Mouse (Mus musculus) kidney, postnatal 25 days (tissue): ENCODE data around the gene Grsf1.

ENCODE experiments used
- DNase-seq, 2 experiments: peaks; one replicate each; pipeline ENCODE4 v3.0.0; 2021; ENCODE audit warnings: mixed read lengths in 2 of 2

Gene Grsf1

GRCm38 (mm10) chr5:88675443-88676387, at the start of gene Grsf1:
Grsf1 (minus strand) TSS chr5:88676171.
- peak; percentile 95 to 98 for DNase-seq

DNA sequence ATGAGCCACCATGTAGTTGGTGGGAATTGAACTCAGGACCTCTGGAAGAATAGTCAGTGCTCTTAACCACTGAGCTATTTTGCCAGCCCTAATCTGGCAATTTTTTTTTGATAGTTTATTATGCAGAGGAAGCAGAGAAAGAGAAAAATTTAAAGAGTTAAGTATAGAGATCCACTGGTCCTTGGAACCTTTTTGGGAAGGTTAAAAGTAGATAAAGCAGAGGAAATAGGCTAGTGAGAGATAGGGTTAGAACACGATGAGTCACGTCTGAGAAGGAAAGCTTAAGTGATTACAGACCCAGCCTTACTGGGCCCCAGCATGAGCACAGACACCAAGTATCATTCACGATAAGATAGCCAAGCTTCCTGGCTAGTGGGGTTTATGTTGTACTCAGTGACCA, 48.1 kb upstream of the Grsf1 start:
- DNase-seq: no peak

DNA sequence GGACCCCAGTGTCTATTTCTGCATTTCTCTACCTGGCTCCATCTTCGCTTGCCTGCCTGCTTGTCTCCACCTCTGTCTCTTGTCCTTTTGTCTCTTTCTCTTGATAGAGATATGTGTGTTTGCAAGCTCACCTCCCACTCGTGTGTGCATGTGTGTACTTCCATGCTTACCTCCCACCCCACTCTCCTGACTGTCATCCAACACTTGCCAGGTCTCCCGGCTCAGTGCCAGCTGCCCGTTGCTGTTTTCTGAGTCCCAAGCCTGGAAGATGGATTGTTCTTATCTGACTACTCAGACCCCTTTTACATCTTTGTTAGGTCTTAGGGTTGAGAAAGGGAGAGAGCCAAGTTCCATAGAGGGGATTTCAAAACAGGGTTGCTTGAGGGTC, 46.2 kb upstream of the Grsf1 start:
- peak; percentile 49 for DNase-seq

DNA sequence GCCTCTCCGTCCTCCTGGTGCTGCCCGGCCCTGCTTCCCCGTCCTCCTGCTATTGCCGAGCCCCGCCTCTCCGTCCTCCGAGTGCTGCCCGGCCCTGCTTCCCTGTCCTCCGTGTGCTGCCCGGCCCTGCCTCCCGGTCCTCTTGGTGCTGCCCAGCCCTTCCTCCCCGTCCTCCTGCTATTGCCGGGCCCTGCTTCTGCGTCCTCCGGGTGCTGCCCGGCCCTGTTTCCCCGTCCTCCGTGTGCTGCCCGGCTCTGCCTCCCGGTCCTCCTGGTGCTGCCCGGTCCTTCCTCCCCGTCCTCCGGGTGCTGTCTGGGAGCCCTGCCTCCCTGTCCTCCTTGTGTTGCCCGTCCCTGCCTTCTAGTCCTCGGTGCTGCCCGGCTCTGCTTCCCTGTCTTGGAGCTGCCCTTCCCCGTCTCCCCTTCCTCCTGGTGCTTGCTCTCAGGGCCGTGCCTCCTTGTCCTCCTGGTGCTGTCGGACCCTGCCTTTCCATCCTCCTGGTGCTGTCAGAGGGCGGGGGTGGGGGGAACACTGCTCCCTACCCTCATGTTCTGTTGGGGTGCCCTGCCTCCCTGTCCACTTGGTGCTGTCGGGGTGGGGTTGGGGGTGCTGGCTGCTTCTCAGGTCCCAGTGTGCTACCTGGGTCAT, 45.7 kb upstream of the Grsf1 start:
- peak; percentile 57 to 77 for DNase-seq

DNA sequence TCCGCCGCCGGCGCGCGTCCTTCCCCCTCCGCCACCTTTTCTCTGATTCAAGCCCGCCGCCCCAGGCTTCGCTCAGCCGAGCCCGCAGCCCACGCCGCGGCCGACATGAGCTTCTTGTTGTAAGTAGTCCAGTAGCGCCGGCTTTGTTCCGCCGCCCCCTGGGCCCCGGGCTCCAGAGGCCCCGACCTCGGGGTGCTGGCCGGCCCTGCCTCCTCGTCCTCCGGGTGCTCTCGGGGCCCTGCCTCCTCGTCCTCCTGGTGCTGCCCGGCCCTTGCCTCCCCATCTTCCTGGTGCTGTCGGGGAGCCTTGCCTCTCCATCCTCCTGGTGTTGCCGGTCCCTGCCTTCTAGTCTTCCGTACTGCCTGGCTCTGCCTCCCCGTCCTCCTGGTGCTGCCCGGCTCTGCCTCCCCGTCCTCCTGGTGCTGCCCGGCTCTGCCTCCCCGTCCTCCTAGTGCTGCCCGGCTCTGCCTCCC, 45.1 kb upstream of the Grsf1 start:
- no peak for DNase-seq

DNA sequence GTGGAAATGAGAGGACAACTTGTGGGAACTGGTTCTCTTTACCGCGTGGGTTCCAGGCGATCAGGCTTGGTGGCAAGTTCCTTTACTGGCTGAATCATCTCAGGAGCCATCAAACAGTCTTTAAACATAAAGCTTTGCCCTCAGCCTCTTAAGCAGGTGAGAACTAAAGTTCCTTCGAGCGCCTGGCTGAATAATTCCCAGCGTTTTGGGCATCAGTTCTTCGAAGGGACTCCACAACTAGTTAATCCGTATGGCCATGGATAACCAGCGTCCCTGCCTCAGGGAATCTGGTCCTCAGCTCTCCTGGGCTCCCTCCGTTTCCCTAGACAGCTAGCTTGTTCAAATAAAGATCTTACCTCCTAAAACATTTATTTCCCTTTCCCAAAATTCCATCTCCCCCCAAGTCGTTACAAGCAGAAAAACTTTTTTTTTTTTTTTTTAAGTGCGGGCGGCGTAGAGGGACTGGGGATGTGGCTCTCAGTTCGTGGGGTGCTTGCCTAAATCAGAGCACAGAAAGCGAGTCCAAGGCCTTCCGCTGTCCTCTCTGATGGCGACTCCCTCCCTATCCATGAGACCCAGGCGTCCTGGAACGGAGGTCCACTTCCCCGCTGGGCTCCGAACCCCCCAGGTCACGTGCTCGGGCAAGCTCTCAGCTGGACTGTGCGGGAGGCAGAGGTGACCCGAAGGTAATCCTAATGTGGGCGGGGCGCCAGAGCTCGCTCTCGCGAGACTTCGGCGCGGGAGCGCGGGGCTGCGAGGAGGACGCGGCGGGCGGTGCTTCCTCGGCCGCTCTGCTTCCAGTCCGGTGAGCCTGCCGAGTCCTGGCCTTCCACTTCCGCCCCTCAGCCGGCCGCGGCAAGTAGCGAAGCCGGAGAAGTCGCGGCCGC, 44.4 kb upstream of the Grsf1 start, which contains the start of gene Mob1b:
Gene Mob1b (plus strand): TSS at position 740 of the 887 bp plus-strand sequence.
- peak; percentile 99 for DNase-seq

DNA sequence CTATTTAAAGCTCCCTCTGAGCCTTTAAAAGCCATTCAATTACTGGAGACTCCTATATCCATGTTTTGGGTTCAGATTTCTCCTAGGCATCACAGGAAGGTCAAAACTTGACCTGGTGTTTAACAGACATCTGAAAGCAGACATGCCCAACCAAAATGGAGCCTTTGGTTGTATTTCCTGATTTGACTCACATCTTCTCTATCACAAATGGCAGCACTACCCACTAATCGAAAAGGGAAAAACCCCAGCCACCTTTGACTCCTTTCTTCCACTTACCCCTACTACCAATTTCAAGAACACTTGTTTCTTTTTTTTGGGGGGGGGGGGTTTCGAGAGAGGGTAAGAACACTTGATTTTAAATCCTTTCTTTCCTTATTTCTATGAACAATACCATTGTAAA, 41.0 kb upstream of the Grsf1 start:
- DNase-seq: no peak

DNA sequence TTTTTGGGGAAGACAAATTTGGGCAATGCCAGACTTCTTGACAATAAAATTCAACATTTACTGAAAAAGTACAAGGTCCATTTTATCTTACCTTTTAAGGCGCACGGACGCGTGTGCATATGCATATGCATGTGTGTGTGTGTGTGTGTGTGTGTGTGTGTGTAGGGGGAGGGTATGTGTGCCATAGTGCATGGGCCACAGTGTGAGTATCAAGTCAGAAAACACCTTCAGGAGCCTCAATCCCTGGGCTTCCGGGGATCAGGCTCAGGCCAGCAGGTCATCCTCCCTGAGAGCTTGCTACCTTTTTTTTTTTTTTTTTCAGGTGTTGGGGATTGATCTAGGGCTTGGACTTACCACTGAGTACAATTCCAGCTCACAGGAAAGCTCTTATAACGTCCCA, 36.4 kb upstream of the Grsf1 start:
- DNase-seq: no peak

- no peak for DNase-seq
Measured at GRCm38 (mm10) chr5:88711618-88712224, 35.8 kb upstream of the Grsf1 start.

- no peak for DNase-seq
Measured at GRCm38 (mm10) chr5:88711128-88711527, 35.2 kb upstream of the Grsf1 start.

DNA sequence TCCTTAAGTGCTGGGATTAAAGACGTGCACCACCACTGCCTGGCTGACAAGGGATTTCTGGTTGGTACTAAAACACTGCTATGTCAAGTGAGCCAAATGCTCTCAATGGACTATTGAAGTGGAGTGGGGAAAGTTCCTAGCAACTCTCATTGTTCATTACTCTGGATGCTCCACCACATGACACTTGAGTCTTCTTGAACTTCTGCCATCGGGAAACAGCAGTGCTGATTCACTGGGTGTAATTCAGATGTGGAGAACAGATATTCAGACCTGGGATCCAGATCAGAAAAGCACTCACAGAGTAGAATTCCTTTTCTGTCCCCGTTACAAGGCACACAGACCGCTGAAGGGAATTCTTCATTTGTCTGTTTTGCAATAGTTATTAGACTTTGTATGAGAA, 27.6 kb upstream of the Grsf1 start:
- DNase-seq: no peak

DNA sequence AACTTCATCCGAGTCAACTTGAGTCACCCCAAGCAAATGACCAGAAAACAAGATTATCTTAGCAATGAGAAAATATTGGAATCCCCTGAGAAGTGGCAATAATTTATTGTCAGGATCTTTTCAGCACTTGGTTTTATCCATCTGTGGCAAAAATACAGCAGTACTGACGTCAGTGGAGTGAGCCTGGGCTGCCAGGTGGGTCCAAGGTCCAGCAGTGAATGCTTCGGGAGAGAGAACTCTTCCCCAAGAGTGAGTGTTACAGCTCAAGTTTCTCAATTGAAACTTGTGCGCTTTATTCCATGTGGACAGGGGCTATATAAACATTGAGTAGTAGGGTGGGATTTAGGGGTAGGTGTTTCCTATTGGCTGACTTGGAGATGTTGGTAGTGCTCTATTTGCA, 26.1 kb upstream of the Grsf1 start:
- peak; percentile 56 to 77 for DNase-seq

DNA sequence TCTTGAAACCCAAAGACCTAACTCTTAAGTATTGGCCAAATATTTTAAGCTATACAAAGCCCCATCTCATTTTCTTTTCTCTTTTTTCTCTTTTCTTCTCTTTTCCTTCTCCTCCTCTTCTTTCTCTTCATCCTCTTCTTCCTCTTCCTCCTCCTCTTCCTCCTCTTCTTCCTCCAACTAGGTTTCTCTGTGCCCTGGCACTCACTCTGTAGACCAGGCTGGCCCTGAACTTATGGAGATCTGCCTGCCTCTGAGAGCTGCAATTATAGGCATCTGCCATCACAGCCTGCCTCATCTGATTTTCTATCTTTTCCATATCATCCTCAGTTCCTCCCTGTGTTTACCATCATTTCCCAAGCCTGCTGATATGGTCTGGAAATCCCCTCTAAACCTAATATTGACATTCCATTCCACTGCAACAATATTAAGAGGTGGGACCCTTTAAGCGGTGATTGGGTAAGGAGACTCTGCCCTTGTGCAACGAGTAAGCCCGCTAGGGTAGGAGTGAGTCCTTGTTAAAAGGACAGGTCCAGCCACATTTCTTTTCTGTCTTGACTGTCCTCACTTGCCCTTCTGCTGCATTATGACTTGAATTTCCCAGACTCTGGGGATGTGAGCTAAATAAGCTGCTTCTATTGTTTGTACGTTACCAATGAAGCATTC, 23.4 kb upstream of the Grsf1 start:
- no peak for DNase-seq

DNA sequence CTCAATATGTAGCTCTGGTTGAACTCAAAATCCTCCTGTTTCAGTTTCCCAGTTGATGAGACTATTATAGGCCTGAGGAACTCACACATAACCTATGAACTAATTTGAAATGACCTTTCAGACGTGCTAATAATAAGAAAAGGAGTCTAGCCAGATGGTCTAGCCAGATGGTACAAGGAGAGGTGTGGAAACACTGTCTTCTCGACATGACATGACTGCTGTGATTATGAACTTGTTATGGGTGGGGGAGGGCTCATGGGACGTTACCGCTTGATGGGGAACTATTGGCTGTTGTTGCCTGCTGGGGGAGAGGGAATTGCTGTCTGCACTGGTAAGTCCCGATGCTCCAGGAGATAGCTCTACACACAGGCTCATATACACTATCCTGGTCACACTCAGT, 21.3 kb upstream of the Grsf1 start:
- DNase-seq: no peak

- DNase-seq: no peak
Measured at GRCm38 (mm10) chr5:88693057-88693456, 17.1 kb upstream of the Grsf1 start.

- no peak for DNase-seq
Measured at GRCm38 (mm10) chr5:88692586-88692985, 16.6 kb upstream of the Grsf1 start.

GRCm38 (mm10) chr5:88691506-88692095, 15.6 kb upstream of the Grsf1 start:
- peak in 1 of 2 experiments; percentile 65 for DNase-seq

GRCm38 (mm10) chr5:88690681-88691505, 14.9 kb upstream of the Grsf1 start:
- DNase-seq: no peak

DNA sequence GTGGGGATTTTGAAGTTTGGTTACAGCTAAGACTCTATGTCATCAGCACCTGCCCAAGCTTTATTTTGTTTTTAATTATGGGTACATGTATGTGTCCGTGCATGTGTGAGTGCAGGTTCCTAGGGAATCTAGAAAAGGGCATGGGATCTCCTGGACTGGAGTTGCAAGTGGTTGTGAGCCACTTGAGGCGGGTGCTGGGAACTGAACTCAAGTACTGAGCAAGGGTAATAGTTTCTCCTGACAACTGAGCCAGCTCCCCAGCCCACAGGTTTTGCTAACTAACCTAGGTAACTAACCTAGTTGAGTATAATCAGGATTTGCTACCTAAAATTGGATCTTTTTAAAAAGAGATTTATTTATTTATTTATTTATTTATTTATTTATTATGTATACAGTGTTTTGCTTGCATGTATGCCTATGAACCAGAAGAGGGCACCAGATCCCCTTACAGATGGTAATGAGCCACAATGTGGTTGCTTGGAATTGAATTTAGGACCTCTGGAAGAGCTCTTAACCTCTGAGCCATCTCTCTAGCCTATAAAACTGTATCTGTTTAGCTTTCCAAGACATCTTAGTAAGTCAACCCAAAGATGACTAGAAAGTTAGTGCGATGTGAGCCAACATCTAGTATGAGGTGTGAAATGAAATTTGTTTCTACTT, 13.4 kb upstream of the Grsf1 start:
- DNase-seq: no peak
